ENCODE assay signal across 8 mouse cellular contexts in the genomic region with DNA sequence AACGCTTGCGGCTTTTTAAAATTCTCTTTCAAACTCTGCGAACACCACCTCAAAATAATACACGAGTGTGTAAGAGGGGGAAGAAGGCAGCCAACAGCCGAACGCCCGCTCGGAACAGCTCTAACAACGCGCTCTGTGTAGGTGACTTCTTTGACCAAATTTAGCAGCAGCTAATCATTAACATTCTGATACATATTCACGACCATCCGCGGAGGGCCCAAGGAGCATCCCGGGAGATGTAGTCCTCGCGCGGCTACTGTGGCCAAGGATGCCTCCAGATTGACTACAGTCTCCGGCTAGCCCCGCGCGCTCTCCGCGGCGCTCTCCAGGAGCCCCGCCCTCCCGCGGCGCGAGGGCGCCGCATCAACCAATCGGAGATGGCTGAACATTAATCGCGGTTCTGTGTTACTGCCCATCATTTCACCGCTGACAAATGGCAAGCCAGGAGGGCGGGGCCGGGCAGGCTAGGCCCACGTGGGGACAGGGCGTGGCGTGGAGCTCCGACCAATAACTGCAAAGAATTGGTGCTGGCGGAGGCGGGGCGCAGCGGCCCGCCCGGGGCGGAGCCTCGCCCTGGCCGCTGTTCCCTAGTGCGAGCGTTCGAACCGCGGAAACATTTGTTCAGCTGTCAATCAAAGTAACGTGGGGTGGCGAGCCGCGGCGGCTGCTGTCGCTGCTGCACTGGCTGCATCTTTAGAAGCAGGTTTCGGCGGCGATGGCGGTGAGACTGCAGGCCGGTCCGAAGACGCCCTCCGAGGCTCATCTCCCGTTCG. TPM values are rescaled to one million over a fixed set of nuclear protein-coding genes. Genes with fewer than 3 reads are reported as not detected.
A peak's percentile ranks its signal among the peaks of the same experiment; 100 is the strongest.
DNase-seq lines count a peak whose midpoint lies in the region; ATAC-seq and TF ChIP-seq lines count a peak whose summit lies in the region.

Gene Tle4, minus strand, starts transcription at position 135 of the 773 bp plus-strand sequence.

- no peak for TF ChIP-seq CTCF in lung, postnatal 0 days (IDR thresholded peaks at IDR 0.05)

- under 1% methylated on average over 71 of the region's 71 CpGs for WGBS in hindbrain, embryonic 10.5 days
- WGBS in lung, postnatal 0 days, result under 1% methylated on average over 63 of the region's 71 CpGs

- peaks cover 51% of the 10 kb centered on the region for H3K4me1 ChIP-seq in hindbrain, embryonic 10.5 days (replicated peaks)
- peaks cover 4% of the 10 kb centered on the region for H3K4me1 ChIP-seq in lung, postnatal 0 days (ENCODE audit: insufficient read depth, low read depth, low read length)

- peak; percentile 98 for DNase-seq in MN1 (ENCODE audit: low spot score)
- peak; percentile 100 for DNase-seq in cerebellum, adult 9-10 months
- peak; percentile 100 for DNase-seq in hindbrain, embryonic 10.5 days (ENCODE audit: low spot score)
- DNase-seq in layer of hippocampus, adult 9-11 months, result peak; percentile 100
- peak; percentile 100 for DNase-seq in lung, postnatal 0 days (ENCODE audit: low spot score)
- DNase-seq in ovary, postnatal 14 days (ENCODE audit: low spot score), result peak; percentile 100
- DNase-seq in thymus, postnatal 14 days, result peak; percentile 100

- H3K27ac ChIP-seq in hindbrain, embryonic 10.5 days, result peak within 1 kb of the TSS; percentile 99
- H3K27ac ChIP-seq in lung, postnatal 0 days (ENCODE audit: low read length), result peak within 1 kb of the TSS; percentile 92

- peak within 1 kb of the TSS; percentile 88 for H3K4me3 ChIP-seq in hindbrain, embryonic 10.5 days
- peak within 1 kb of the TSS; percentile 92 for H3K4me3 ChIP-seq in lung, postnatal 0 days (ENCODE audit: low read depth, low read length)

- H3K27me3 ChIP-seq in hindbrain, embryonic 10.5 days (ENCODE audit: insufficient read depth, poor library complexity, severe bottlenecking), result peaks cover 21% of the 10 kb centered on the region
- no peaks in the 10 kb centered on the region for H3K27me3 ChIP-seq in lung, postnatal 0 days (replicated peaks; ENCODE audit: insufficient read depth, low read length)

- peak; percentile 93 for ATAC-seq in frontal cortex, adult (ENCODE audit: low TSS enrichment)
- ATAC-seq in lung, postnatal 0 days, result peak; percentile 97

- peak within 1 kb of the TSS; percentile 92 for H3K9ac ChIP-seq in lung, postnatal 0 days (replicated peaks; ENCODE audit: low read depth)

- H3K36me3 ChIP-seq in hindbrain, embryonic 10.5 days, result 0 out of 2 replicates have a peak, but pooled peaks cover 2% of the 10 kb centered on the region
- no peaks in the 10 kb centered on the region for H3K36me3 ChIP-seq in lung, postnatal 0 days (ENCODE audit: insufficient read depth, low read length)

- H3K9me3 ChIP-seq in hindbrain, embryonic 10.5 days, result no peaks in the 10 kb centered on the region
- H3K9me3 ChIP-seq in lung, postnatal 0 days (ENCODE audit: low read length), result no peaks in the 10 kb centered on the region

- peak; percentile 50; the same call in 1 of the 2 replicates for TF ChIP-seq EP300 in lung, postnatal 0 days (IDR thresholded peaks at IDR 0.05)

- peak within 1 kb of the TSS; percentile 70 for H3K4me2 ChIP-seq in lung, postnatal 0 days (replicated peaks; ENCODE audit: low read depth, low read length)

RNA-seq across cellular contexts. Expression of gene Tle4, which starts in this region (rescaled TPM):
- 16.6 and 19.0 TPM in 2 replicates for polyA plus RNA-seq in hindbrain, embryonic 10.5 days (2016; fragmentation: Nextera tagmentation; extraction: Ambion mirVana)
- polyA plus RNA-seq in lung, postnatal 0 days (2015; fragmentation: Nextera tagmentation; extraction: Ambion mirVana), result 12.1 and 12.9 TPM in 2 replicates

Comparison
In these comparisons a context has a peak if more than half of its experiments do, and no peak if none do; other contexts are left out.
1. Peak in every context shown above with its lines: DNase-seq, ATAC-seq, H3K4me3 ChIP-seq and H3K27ac ChIP-seq.